ENCODE assay signal across 8 mouse cellular contexts in the genomic region with DNA sequence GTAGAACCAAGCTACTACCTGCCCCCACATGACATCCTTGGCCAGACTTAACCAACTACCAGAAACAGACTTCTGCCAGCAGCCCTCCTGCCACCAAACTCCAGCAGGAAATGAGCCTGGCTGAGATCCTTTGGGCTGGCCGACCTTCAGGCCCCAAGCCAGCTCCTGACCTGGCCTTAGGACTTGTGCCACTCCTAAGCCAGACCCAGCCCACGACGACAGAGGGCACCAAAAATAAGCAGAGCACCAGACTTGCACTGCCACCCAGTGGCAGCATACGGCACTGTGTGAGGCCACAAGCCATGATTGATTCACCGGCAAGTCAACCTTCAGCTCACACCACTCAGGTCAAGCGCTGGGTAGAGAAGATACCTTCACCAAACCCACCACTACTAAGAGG. TPM values are rescaled to one million over a fixed set of nuclear protein-coding genes. Genes with fewer than 3 reads are reported as not detected.
DNase-seq lines count a peak whose midpoint lies in the region; TF ChIP-seq lines count a peak whose summit lies in the region.

No protein-coding gene starts in this region.

- H3K9me3 ChIP-seq in limb, embryonic 10.5 days (replicated peaks) = no peaks in the 10 kb centered on the region

- TF ChIP-seq CTCF in thymus, adult 2 months (IDR thresholded peaks at IDR 0.05; ENCODE audit: borderline replicate concordance, control insufficient read depth, extremely low read depth, insufficient read depth, low read length, poor library complexity) = peak; percentile 93

- peaks cover 25% of the 10 kb centered on the region for H3K4me1 ChIP-seq in limb, embryonic 10.5 days
- H3K4me1 ChIP-seq in thymus, adult 2 months (replicated peaks; ENCODE audit: control insufficient read depth, insufficient read depth, low read length) = peaks cover 26% of the 10 kb centered on the region

- H3K4me3 ChIP-seq in limb, embryonic 10.5 days = no peak overlapping the region
- no peak overlapping the region for H3K4me3 ChIP-seq in thymus, adult 2 months (ENCODE audit: control insufficient read depth, insufficient read depth, low read length)

- no peak for TF ChIP-seq POLR2A in thymus, adult 2 months (IDR thresholded peaks at IDR 0.05; ENCODE audit: control insufficient read depth, extremely low read depth, insufficient read depth, low read length, poor library complexity)

- WGBS in limb, embryonic 10.5 days = 40% methylated on average over 6 of the region's 6 CpGs
- 24% methylated on average over 6 of the region's 6 CpGs for WGBS in thymus, adult 2 months

- no peak overlapping the region for H3K27ac ChIP-seq in limb, embryonic 10.5 days
- no peak overlapping the region for H3K27ac ChIP-seq in thymus, adult 2 months (ENCODE audit: control insufficient read depth, insufficient read depth, low read length)

- H3K36me3 ChIP-seq in limb, embryonic 10.5 days = peaks cover 75% of the 10 kb centered on the region
- H3K36me3 ChIP-seq in thymus, adult 2 months (ENCODE audit: control insufficient read depth, insufficient read depth, low read length) = peaks cover 70% of the 10 kb centered on the region

- H3K27me3 ChIP-seq in limb, embryonic 10.5 days (ENCODE audit: low read depth, poor library complexity, severe bottlenecking) = no peaks in the 10 kb centered on the region
- H3K27me3 ChIP-seq in thymus, adult 2 months (ENCODE audit: control insufficient read depth, insufficient read depth, low read length) = no peaks in the 10 kb centered on the region

- peak; percentile 37 to 54 for DNase-seq in urinary bladder, adult 18-20 months (ENCODE audit: low spot score in 2 of 2)
- no peak for DNase-seq in urinary bladder, postnatal 10 days (ENCODE audit: low spot score)
- DNase-seq in cerebellum, adult 11 months = peak; percentile 86
- DNase-seq in frontal cortex, postnatal 36 days (ENCODE audit: low spot score in 2 of 2) = peak; percentile 65 to 82
- peak; percentile 82 for DNase-seq in induced T-regulatory cell, adult 2 months (ENCODE audit: low read depth)
- DNase-seq in limb, embryonic 10.5 days (ENCODE audit: low spot score) = peak; percentile 64
- DNase-seq in natural killer cell, adult 2 months (ENCODE audit: low spot score in 2 of 2) = peak; percentile 60 to 71
- DNase-seq in thymus, adult 2 months = peak; percentile 75

RNA-seq across cellular contexts. Expression of a gene that starts 6.4 kb away (rescaled TPM):
- 93.2 and 95.9 TPM in 2 replicates for polyA plus RNA-seq in limb, embryonic 10.5 days (2016; fragmentation: Nextera tagmentation; extraction: Ambion mirVana)
- 597 and 762 TPM in 2 replicates for polyA plus RNA-seq in thymus, adult 2 months (2012; rRNA removed)

RNA-seq across cellular contexts. Expression of a gene that starts 50.9 kb away (rescaled TPM):
- polyA plus RNA-seq in limb, embryonic 10.5 days (2016; fragmentation: Nextera tagmentation; extraction: Ambion mirVana) = 47.1 and 49.2 TPM in 2 replicates
- polyA plus RNA-seq in thymus, adult 2 months (2012; rRNA removed) = 31.4 and 31.7 TPM in 2 replicates
